Mouse (Mus musculus) thymus, postnatal 0 days (tissue): ENCODE data around the gene Higd1a. TPM values are rescaled to one million over a fixed set of nuclear protein-coding genes. Genes with fewer than 3 reads are reported as not detected.

Experiments used
- DNase-seq: peaks from one replicate; pipeline ENCODE4 v3.0.0-alpha.2; 2015; ENCODE audit warnings: low spot score
- polyA plus RNA-seq: library from polyadenylated mRNA; unstranded; fragments of >200 nt; fragmentation: Nextera tagmentation; extraction: Ambion mirVana; gene quantifications from 2 replicates; pipeline ENCODE4 v1.2.1, GENCODE M21; 2015

Gene Higd1a
- polyA plus RNA-seq, 1 experiment from 2014 or later, result 142 TPM

DNA sequence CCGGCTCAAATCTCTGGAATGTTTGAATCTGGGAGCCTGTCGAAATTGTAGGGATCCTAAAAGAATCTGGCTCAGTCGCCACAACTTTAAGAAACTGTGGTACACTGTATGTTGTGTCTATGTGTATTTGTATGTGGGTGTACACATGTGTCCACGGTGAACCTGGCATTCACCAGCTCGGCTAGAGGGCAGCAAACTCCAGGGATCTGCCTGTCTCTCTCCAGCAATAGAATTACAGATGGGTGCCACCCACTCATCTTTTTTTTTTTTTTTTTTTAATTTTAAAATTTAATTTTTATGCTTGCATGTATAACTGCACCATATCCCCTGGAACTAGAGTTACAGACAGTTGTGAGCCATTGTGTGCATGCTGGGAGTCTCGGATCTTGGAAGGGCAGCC lies 23.1 kb upstream of the Higd1a start:
- no peak for DNase-seq

DNA sequence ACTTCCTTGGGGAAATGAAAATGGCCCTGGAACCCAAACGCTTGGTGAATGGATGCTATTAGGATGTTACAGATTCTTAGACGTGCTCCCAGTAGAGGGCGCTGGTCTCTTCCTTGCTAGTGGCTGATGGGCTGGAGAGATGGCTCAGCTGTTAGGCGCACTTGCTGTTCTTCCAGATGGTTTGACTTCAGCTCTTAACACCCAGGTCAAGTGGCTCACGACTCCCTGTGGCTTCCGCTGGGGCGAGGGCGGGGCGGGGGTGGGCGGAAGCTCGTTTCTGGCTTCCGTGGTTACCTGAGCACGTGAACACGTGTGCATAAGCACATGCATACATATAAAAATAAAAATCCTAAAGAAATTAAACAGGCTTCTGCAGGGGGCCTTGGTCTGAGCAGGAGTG lies 22.7 kb upstream of the Higd1a start:
- peak; percentile 82 for DNase-seq

GRCm38 (mm10) chr9:121877052-121877740 lies 19.0 kb upstream of the Higd1a start:
- DNase-seq, result peak; percentile 13

- DNase-seq, result no peak
These were observed 15.4 kb upstream of the Higd1a start for GRCm38 (mm10) chr9:121873578-121873977.

DNA sequence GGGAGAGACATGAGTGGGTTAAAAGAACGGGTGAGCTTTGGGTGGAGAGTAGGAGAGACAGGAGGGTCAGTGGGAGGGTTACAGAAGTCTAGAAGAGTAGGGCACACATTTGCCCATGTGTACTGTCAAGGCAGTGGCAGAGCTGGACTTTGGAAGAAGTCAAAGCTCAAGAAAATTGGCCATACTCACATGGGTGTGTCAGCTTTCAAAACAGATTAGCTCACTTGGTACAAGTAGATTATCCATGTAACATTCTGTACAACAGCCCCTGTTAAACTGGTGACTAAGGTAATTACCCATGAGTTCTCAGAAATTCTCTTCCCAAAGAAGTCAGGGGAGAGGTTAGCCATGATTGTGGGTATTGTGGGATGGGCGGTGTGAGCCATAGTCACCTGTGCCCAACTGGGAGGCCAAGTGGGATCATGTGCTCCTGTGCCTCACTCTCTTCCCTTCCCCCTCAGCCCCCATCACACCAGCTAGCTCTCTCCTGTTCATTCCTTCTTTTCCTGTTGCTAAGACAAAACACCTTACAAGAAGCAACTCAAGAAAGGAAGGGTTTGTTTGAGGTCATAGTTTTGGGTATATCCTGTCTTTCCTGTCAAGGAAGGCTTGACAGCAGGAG lies 14.0 kb upstream of the Higd1a start:
- no peak for DNase-seq

- no peak for DNase-seq
These were observed 11.9 kb upstream of the Higd1a start for GRCm38 (mm10) chr9:121869973-121870515.

DNA sequence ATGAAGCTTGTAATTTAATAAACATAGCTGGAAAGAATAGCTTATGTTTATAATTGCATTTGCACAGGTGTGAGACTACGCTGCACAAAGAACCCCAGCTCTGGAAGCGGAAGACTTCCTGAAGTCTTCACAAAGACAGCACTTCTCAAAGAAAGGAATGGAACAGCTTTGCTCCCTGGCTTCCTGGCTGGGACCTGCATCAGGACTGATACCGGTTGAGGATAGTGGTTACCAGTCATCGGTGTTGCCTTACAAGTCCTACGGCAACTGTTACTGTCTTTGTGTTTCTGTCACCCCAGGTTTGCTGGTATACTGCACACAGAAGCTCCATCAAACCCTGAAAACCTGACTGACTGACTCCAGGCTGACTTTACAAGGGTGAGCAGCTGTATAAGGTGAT lies 11.3 kb upstream of the Higd1a start:
- no peak for DNase-seq

DNA sequence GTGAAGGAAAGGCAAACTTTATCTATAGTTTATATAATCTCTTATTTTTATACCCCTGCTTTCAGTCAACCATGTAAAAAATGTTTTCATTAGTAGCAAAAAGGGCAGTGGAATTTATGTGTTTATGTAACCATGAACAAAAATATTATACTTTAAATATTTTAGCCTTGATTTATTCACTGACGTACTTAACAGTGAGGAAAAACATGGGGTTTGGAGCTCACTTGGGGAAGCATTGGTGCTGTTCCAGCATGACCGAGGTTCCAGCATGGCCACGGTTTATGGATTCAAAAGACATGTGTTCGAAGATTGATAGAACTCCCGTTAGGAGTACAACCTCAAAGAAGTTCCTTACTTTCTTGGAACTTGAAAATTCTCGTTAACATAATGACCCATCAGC lies 10.1 kb upstream of the Higd1a start:
- DNase-seq, result no peak

DNA sequence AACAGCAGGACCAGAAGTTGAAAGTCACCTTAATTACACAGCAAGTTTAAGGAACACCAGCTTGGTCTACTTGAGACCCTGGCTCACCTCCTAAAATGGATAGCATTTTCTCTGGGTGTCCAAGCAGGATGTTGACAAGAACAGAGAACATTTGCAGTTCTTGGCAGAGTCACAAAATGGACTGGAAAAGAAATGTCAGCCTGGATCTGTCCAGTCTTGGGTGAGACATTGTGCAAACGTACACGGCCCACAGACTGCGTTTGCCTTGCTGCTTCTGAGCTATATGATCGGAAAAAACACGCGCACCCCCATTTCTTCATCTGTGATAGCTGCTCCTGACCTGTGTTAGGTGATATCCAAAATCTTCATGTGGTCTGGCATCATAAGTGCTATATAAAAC lies 9.5 kb upstream of the Higd1a start:
- DNase-seq, result no peak

DNA sequence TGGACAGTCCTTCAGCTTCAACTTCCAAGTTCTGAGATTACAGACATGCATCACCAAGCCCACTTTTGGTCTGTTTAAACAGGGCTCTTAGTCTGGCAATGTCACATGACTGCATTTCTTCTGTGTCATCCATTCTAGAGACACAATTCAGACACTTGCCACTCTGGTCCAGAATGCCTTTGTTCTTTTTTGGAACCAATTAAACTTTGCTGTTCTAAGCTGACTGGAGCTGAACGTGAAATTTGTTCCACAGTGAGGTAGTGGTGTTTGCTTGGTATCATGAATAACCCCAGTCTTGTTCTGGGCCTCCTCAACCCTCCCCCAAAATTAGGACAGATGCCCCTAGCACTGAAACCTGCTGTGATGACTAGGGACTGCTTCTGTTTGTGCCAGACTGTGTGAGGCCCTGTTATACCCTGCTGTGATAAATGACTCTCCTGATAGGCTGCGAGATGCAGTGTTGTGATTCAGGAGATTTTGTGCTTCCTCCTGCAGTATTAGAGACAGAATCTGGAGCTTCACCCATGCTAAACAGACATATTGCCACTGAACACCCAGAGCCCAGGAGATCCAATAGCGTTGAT lies 7.4 kb upstream of the Higd1a start:
- DNase-seq, result no peak

GRCm38 (mm10) chr9:121864837-121865236 lies 6.7 kb upstream of the Higd1a start:
- DNase-seq, result no peak

DNA sequence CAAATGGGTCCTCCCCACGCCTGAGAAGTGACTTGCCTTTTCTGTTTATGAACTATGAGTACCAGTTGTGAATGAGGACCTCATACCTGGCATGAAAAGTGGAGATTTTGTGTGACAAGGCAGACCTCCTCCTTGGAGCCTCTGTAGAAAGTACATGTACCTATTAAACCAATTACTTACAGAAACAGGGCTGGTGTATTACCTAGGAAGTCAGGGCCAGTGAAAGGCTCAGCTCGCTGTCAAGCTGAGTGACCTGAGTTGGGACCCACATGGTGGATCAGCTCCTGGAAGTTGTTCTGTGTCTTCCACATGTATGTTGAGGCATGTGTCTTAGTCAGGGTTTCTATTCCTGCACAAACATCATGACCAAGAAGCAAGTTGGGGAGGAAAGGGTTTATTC lies 2.8 kb upstream of the Higd1a start:
- no peak for DNase-seq

- no peak for DNase-seq
These were observed 1.2 kb upstream of the Higd1a start for GRCm38 (mm10) chr9:121859345-121859744.

DNA sequence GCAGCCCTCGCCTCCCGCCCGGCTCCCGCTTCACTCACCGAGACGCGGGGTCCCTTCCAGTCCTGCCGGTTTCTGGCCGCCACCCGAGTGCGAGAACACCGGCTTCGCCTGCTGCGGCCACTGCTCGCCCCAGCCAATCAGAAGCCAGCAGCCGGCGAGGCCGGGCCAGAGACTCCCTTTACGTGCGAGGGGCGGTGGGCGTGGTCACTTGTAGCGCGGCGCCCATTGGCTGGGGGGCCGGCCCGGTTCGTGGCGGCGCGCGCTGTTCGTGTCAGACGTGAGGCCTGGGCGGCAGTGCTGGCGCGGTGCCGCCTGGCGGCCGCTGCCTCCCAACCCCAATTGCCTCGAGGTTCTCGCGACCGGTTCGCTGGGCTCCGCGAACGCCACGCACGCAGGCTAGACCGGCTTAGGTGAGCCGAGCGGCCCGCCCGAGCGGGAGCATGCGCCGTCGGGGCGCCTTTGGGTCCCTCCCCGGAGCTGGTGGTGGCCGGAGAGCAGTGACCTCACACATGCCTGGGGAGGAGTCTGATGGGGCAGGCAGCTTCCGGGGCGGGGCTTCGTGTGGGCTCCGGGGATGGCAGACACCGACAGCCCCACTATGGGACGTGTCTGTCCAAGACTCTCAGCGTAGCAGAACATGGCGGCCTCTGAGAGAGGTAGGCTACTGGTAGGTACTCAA lies 549 bp downstream of the Higd1a start:
- DNase-seq, result peak; percentile 97

- DNase-seq, result peak; percentile 47
These were observed 1.3 kb downstream of the Higd1a start for GRCm38 (mm10) chr9:121856649-121857416.

- no peak for DNase-seq
These were observed 3.9 kb downstream of the Higd1a start for GRCm38 (mm10) chr9:121854246-121854645.

DNA sequence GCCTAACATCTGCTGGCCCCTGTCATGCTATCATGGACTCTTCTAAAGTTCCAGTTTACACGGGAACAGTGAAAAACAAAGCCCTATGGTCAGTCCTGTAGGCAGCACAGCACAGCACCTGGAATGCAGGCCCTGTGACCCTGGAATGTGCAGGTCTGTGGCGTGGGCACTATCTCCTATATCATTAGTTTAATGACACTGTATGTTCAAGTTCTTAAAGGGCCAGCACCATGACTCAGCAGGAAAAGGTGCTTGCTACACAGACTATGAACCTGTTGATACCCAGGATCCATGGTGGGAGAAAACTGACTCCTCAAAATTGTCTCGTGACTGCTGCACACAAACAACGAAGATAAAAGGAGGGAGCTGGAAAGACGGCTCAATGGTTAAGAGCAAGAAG lies 10.3 kb downstream of the Higd1a start:
- no peak for DNase-seq

DNA sequence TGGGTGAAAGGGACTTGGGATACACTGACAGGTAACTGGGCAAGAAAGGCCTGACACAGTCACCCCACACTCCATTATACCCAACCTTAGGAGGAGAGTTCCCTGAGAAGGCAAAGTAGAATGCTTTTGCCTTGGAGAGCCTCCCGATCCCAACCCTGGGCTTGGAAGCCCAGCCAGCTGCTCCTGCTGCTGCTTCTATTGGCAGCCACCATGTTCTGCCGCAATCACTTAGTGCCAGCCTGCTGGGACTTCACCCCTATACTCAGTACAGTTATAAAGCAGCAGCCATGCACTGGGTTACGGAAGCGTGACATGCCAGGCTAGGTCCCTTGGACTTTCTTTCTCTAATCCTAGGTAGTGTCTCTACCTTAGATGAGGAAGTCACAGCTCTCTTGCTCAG lies 11.0 kb downstream of the Higd1a start:
- DNase-seq, result no peak

DNA sequence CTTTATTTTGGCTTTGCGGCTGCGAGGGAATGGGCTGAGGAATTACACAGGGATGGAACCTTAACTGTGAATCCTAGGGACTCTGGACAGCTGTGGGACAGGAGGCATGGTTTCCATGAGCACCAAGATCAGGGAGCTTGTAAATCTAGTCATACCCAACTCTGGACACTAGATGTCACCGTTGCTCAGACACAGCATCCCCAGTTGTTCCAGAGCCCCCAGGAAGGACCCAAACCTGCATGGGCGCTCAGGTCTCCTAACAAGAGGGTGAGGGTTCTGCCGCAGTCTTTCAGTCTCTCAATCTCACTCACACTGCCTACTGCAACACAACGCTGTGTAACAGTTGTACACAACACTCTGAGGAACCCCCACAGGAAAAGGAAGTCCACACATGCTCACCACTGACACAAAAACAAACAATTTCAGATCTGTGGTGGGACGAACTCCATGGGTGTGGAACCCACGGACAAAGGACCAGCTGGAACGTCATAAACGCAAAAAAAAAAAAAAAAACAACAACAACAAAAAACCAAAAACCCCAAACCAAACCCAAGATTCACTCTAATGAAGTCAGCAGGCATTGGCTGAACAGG lies 11.5 kb downstream of the Higd1a start:
- DNase-seq, result peak; percentile 57

GRCm38 (mm10) chr9:121842914-121843313 lies 15.2 kb downstream of the Higd1a start:
- peak; percentile 8 for DNase-seq

GRCm38 (mm10) chr9:121839622-121839965 lies 18.6 kb downstream of the Higd1a start:
- DNase-seq, result no peak
